Mouse (Mus musculus): Measurements from ENCODE around the gene Mov10l1. TPM values are rescaled to one million over a fixed set of nuclear protein-coding genes. Genes with fewer than 3 reads are reported as not detected.

Mov10l1 gene
- polyA plus RNA-seq, 1 experiment from 2014 or later = 0.05 TPM

GRCm38 (mm10) chr15:89058736-89059135 is 76.0 kb downstream of the Mov10l1 start:
- no peak for ATAC-seq
- peak overlapping the region; percentile 74 for H3K4me3 ChIP-seq (ENCODE audit: low read length)
- WGBS = 32% methylated on average over 6 of the region's 6 CpGs
- H3K4me1 ChIP-seq (ENCODE audit: control insufficient read depth, insufficient read depth, low read depth, low read length) = peaks cover 15% of the 10 kb centered on the region
- H3K9me3 ChIP-seq (ENCODE audit: control insufficient read depth, low read length) = no peaks in the 10 kb centered on the region
- H3K9ac ChIP-seq (ENCODE audit: low read depth, low read length) = peak overlapping the region; percentile 88
- H3K27ac ChIP-seq (ENCODE audit: low read depth, low read length) = peak overlapping the region; percentile 81
- no peaks in the 10 kb centered on the region for H3K27me3 ChIP-seq (replicated peaks; ENCODE audit: control insufficient read depth, insufficient read depth, low read length)
- no peaks in the 10 kb centered on the region for H3K36me3 ChIP-seq (ENCODE audit: control insufficient read depth, insufficient read depth, low read length)
- peak overlapping the region; percentile 81 for H3K4me2 ChIP-seq (ENCODE audit: low read length)

- H3K27me3 ChIP-seq (replicated peaks; ENCODE audit: control insufficient read depth, insufficient read depth, low read length) = no peaks in the 10 kb centered on the region
- H3K9ac ChIP-seq (ENCODE audit: low read depth, low read length) = peak within 1 kb of the TSS; percentile 88
- no peaks in the 10 kb centered on the region for H3K36me3 ChIP-seq (ENCODE audit: control insufficient read depth, insufficient read depth, low read length)
- H3K27ac ChIP-seq (ENCODE audit: low read depth, low read length) = peak within 1 kb of the TSS; percentile 81
- H3K4me3 ChIP-seq (ENCODE audit: low read length) = peak within 1 kb of the TSS; percentile 74
- 1% methylated on average over 28 of the region's 57 CpGs for WGBS
- peaks cover 15% of the 10 kb centered on the region for H3K4me1 ChIP-seq (ENCODE audit: control insufficient read depth, insufficient read depth, low read depth, low read length)
- peak within 1 kb of the TSS; percentile 81 for H3K4me2 ChIP-seq (ENCODE audit: low read length)
- peak; percentile 55 for ATAC-seq
- no peaks in the 10 kb centered on the region for H3K9me3 ChIP-seq (ENCODE audit: control insufficient read depth, low read length)
These were observed 76.6 kb downstream of the Mov10l1 start, which contains the start of gene Panx2 for GRCm38 (mm10) chr15:89059161-89059931. Panx2 (plus strand) TSS chr15:89059734.

GRCm38 (mm10) chr15:89060032-89060681 is 77.4 kb downstream of the Mov10l1 start:
- WGBS = 1% methylated on average over 35 of the region's 48 CpGs
- Histone ChIP-seq H3K9ac (ENCODE audit: low read depth, low read length) (peak overlapping the region; percentile 88), H3K9me3 (ENCODE audit: control insufficient read depth, low read length) (no peaks in the 10 kb centered on the region), H3K4me3 (ENCODE audit: low read length) (peak overlapping the region; percentile 74), H3K36me3 (ENCODE audit: control insufficient read depth, insufficient read depth, low read length) (no peaks in the 10 kb centered on the region), H3K27me3 (replicated peaks; ENCODE audit: control insufficient read depth, insufficient read depth, low read length) (peaks cover 3% of the 10 kb centered on the region; the same call in 1 of the 2 replicates), H3K4me2 (ENCODE audit: low read length) (peak overlapping the region; percentile 81), H3K4me1 (ENCODE audit: control insufficient read depth, insufficient read depth, low read depth, low read length) (peaks cover 15% of the 10 kb centered on the region), H3K27ac (ENCODE audit: low read depth, low read length) (peak overlapping the region; percentile 81)
- peak; percentile 52 for ATAC-seq

GRCm38 (mm10) chr15:89060811-89061460 is 78.2 kb downstream of the Mov10l1 start:
- Histone ChIP-seq H3K27ac (ENCODE audit: low read depth, low read length) (peak overlapping the region; percentile 81), H3K9me3 (ENCODE audit: control insufficient read depth, low read length) (no peaks in the 10 kb centered on the region), H3K36me3 (ENCODE audit: control insufficient read depth, insufficient read depth, low read length) (no peaks in the 10 kb centered on the region), H3K4me1 (ENCODE audit: control insufficient read depth, insufficient read depth, low read depth, low read length) (peaks cover 15% of the 10 kb centered on the region), H3K4me3 (ENCODE audit: low read length) (peak overlapping the region; percentile 74), H3K9ac (ENCODE audit: low read depth, low read length) (peak overlapping the region; percentile 88), H3K4me2 (ENCODE audit: low read length) (peak overlapping the region; percentile 81), H3K27me3 (replicated peaks; ENCODE audit: control insufficient read depth, insufficient read depth, low read length) (peaks cover 9% of the 10 kb centered on the region)
- no peak for ATAC-seq
- WGBS = 87% methylated on average over 12 of the region's 12 CpGs

GRCm38 (mm10) chr15:89061761-89062517 is 79.2 kb downstream of the Mov10l1 start:
- Histone ChIP-seq H3K4me1 (ENCODE audit: control insufficient read depth, insufficient read depth, low read depth, low read length) (peaks cover 15% of the 10 kb centered on the region), H3K9ac (ENCODE audit: low read depth, low read length) (no peak overlapping the region), H3K36me3 (ENCODE audit: control insufficient read depth, insufficient read depth, low read length) (no peaks in the 10 kb centered on the region), H3K4me2 (ENCODE audit: low read length) (no peak overlapping the region), H3K9me3 (ENCODE audit: control insufficient read depth, low read length) (no peaks in the 10 kb centered on the region), H3K27me3 (replicated peaks; ENCODE audit: control insufficient read depth, insufficient read depth, low read length) (peaks cover 12% of the 10 kb centered on the region), H3K4me3 (ENCODE audit: low read length) (no peak overlapping the region), H3K27ac (ENCODE audit: low read depth, low read length) (no peak overlapping the region)
- ATAC-seq = no peak
- 92% methylated on average over 6 of the region's 6 CpGs for WGBS

GRCm38 (mm10) chr15:89062518-89062910 is 79.8 kb downstream of the Mov10l1 start:
- no peak for ATAC-seq
- H3K9ac ChIP-seq (ENCODE audit: low read depth, low read length) = no peak overlapping the region
- no peaks in the 10 kb centered on the region for H3K36me3 ChIP-seq (ENCODE audit: control insufficient read depth, insufficient read depth, low read length)
- no peak overlapping the region for H3K4me3 ChIP-seq (ENCODE audit: low read length)
- peaks cover 15% of the 10 kb centered on the region for H3K4me1 ChIP-seq (ENCODE audit: control insufficient read depth, insufficient read depth, low read depth, low read length)
- H3K27me3 ChIP-seq (replicated peaks; ENCODE audit: control insufficient read depth, insufficient read depth, low read length) = peaks cover 12% of the 10 kb centered on the region
- WGBS = 91% methylated on average over 5 of the region's 5 CpGs
- H3K4me2 ChIP-seq (ENCODE audit: low read length) = no peak overlapping the region
- H3K27ac ChIP-seq (ENCODE audit: low read depth, low read length) = no peak overlapping the region
- H3K9me3 ChIP-seq (ENCODE audit: control insufficient read depth, low read length) = no peaks in the 10 kb centered on the region

GRCm38 (mm10) chr15:89063001-89063400 is 80.3 kb downstream of the Mov10l1 start:
- WGBS = 84% methylated on average over 7 of the region's 7 CpGs
- Histone ChIP-seq H3K9ac (ENCODE audit: low read depth, low read length) (no peak overlapping the region), H3K36me3 (ENCODE audit: control insufficient read depth, insufficient read depth, low read length) (peaks cover 4% of the 10 kb centered on the region; the same call in 1 of the 2 replicates), H3K4me1 (ENCODE audit: control insufficient read depth, insufficient read depth, low read depth, low read length) (peaks cover 15% of the 10 kb centered on the region), H3K4me2 (ENCODE audit: low read length) (no peak overlapping the region), H3K27me3 (replicated peaks; ENCODE audit: control insufficient read depth, insufficient read depth, low read length) (peaks cover 12% of the 10 kb centered on the region), H3K9me3 (ENCODE audit: control insufficient read depth, low read length) (no peaks in the 10 kb centered on the region), H3K27ac (ENCODE audit: low read depth, low read length) (no peak overlapping the region), H3K4me3 (ENCODE audit: low read length) (no peak overlapping the region)
- ATAC-seq = no peak

- no peak for ATAC-seq
- H3K27me3 ChIP-seq (replicated peaks; ENCODE audit: control insufficient read depth, insufficient read depth, low read length) = peaks cover 16% of the 10 kb centered on the region
- no peak overlapping the region for H3K9ac ChIP-seq (ENCODE audit: low read depth, low read length)
- H3K9me3 ChIP-seq (ENCODE audit: control insufficient read depth, low read length) = no peaks in the 10 kb centered on the region
- no peak overlapping the region for H3K4me2 ChIP-seq (ENCODE audit: low read length)
- H3K36me3 ChIP-seq (ENCODE audit: control insufficient read depth, insufficient read depth, low read length) = peaks cover 7% of the 10 kb centered on the region; the same call in 1 of the 2 replicates
- WGBS = 72% methylated on average over 6 of the region's 6 CpGs
- no peak overlapping the region for H3K4me3 ChIP-seq (ENCODE audit: low read length)
- no peak overlapping the region for H3K27ac ChIP-seq (ENCODE audit: low read depth, low read length)
- peaks cover 15% of the 10 kb centered on the region for H3K4me1 ChIP-seq (ENCODE audit: control insufficient read depth, insufficient read depth, low read depth, low read length)
These were observed 80.8 kb downstream of the Mov10l1 start for GRCm38 (mm10) chr15:89063536-89063935.
